Mouse (Mus musculus): ENCODE measurements around the gene Arl2bp.
A peak's percentile ranks its signal among the peaks of the same experiment; 100 is the strongest.

Gene Arl2bp

GRCm38 (mm10) chr8:94666456-94667308 lies at the start of gene Arl2bp:
Arl2bp (plus strand) TSS chr8:94666600.
- peak; percentile 91 for DNase-seq

GRCm38 (mm10) chr8:94624885-94625284 lies 41.5 kb upstream of the Arl2bp start:
- DNase-seq = no peak

GRCm38 (mm10) chr8:94633564-94634194 lies 32.7 kb upstream of the Arl2bp start:
- DNase-seq = no peak

- DNase-seq = no peak
These were observed 32.2 kb upstream of the Arl2bp start for GRCm38 (mm10) chr8:94634211-94634610.

- DNase-seq = no peak
These were observed 25.2 kb upstream of the Arl2bp start for GRCm38 (mm10) chr8:94641183-94641582.

GRCm38 (mm10) chr8:94641938-94642337 lies 24.5 kb upstream of the Arl2bp start:
- no peak for DNase-seq

GRCm38 (mm10) chr8:94645202-94645601 lies 21.2 kb upstream of the Arl2bp start:
- DNase-seq = no peak

GRCm38 (mm10) chr8:94646165-94646564 lies 20.2 kb upstream of the Arl2bp start:
- DNase-seq = no peak

GRCm38 (mm10) chr8:94649496-94649895 lies 16.9 kb upstream of the Arl2bp start:
- no peak for DNase-seq

GRCm38 (mm10) chr8:94652951-94653350 lies 13.4 kb upstream of the Arl2bp start:
- DNase-seq = no peak

GRCm38 (mm10) chr8:94654994-94655393 lies 11.4 kb upstream of the Arl2bp start:
- no peak for DNase-seq

GRCm38 (mm10) chr8:94658031-94658430 lies 8.4 kb upstream of the Arl2bp start:
- DNase-seq = no peak

GRCm38 (mm10) chr8:94660418-94660817 lies 6.0 kb upstream of the Arl2bp start:
- no peak for DNase-seq

GRCm38 (mm10) chr8:94664722-94665121 lies 1.7 kb upstream of the Arl2bp start:
- DNase-seq = no peak

- no peak for DNase-seq
These were observed 8.0 kb downstream of the Arl2bp start for GRCm38 (mm10) chr8:94674384-94674783.

- DNase-seq = no peak
These were observed 9.5 kb downstream of the Arl2bp start for GRCm38 (mm10) chr8:94675923-94676322.

- DNase-seq = no peak
These were observed 12.2 kb downstream of the Arl2bp start for GRCm38 (mm10) chr8:94678582-94678981.

- no peak for DNase-seq
These were observed 14.0 kb downstream of the Arl2bp start for GRCm38 (mm10) chr8:94680414-94680813.

GRCm38 (mm10) chr8:94682732-94683524 lies 16.5 kb downstream of the Arl2bp start:
- no peak for DNase-seq

GRCm38 (mm10) chr8:94684287-94684686 lies 17.9 kb downstream of the Arl2bp start:
- no peak for DNase-seq

- no peak for DNase-seq
These were observed 19.6 kb downstream of the Arl2bp start for GRCm38 (mm10) chr8:94685953-94686352.

GRCm38 (mm10) chr8:94694701-94695100 lies 28.3 kb downstream of the Arl2bp start:
- DNase-seq = no peak

GRCm38 (mm10) chr8:94695341-94695993 lies 29.1 kb downstream of the Arl2bp start:
- DNase-seq = no peak
